Mouse (Mus musculus): ENCODE data around the gene Filip1. TPM values are rescaled to one million over a fixed set of nuclear protein-coding genes. Genes with fewer than 3 reads are reported as not detected.
A peak's percentile ranks its signal among the peaks of the same experiment; 100 is the strongest.

Gene Filip1
- polyA plus RNA-seq, 2 experiments: 0.29 to 0.37 TPM

GRCm38 (mm10) chr9:79792841-79793835, 219.5 kb downstream of the Filip1 start, which contains the start of gene Tmem30a:
Gene Tmem30a, minus strand, starts transcription at chr9:79793507.
- peak within 1 kb of the TSS; percentile 74 for H3K4me2 ChIP-seq (ENCODE audit: low read depth)
- no peaks in the 10 kb centered on the region for H3K36me3 ChIP-seq (replicated peaks; ENCODE audit: control insufficient read depth, insufficient read depth, low read depth)
- H3K27ac ChIP-seq: peak within 1 kb of the TSS; percentile 73
- WGBS (ENCODE audit: insufficient replicate concordance): under 1% methylated on average over 91 of the region's 91 CpGs
- TF ChIP-seq CTCF (IDR thresholded peaks at IDR 0.05; ENCODE audit: low read depth) (peak; percentile 5; the same call in 1 of the 2 replicates), EP300 (IDR thresholded peaks at IDR 0.05; ENCODE audit: low read depth) (no peak)
- H3K4me3 ChIP-seq (ENCODE audit: insufficient read depth in 1 of 2, low read depth in 2 of 2, low read length in 2 of 2): peak within 1 kb of the TSS; percentile 90 to 98
- peak within 1 kb of the TSS; percentile 92 for H3K9ac ChIP-seq (replicated peaks)
- no peaks in the 10 kb centered on the region for H3K27me3 ChIP-seq (ENCODE audit: control insufficient read depth, insufficient read depth, low read length)
- DNase-seq (ENCODE audit: low read depth in 3 of 3, low spot score in 3 of 3) (peak; percentile 84 to 88 (median 87)), ATAC-seq (ENCODE audit: insufficient read depth) (peak; percentile 95)
- H3K4me1 ChIP-seq (replicated peaks; ENCODE audit: control insufficient read depth in 2 of 2, insufficient read depth in 2 of 2, low read length in 1 of 2): peaks cover 4 to 6% of the 10 kb centered on the region in 2 experiments
- no peaks in the 10 kb centered on the region for H3K9me3 ChIP-seq (ENCODE audit: control insufficient read depth, low read length)

- H3K27me3 ChIP-seq (ENCODE audit: control insufficient read depth, insufficient read depth, low read length): no peaks in the 10 kb centered on the region
- DNase-seq (ENCODE audit: low read depth in 3 of 3, low spot score in 3 of 3) (no peak), ATAC-seq (ENCODE audit: insufficient read depth) (no peak)
- H3K36me3 ChIP-seq (replicated peaks; ENCODE audit: control insufficient read depth, insufficient read depth, low read depth): no peaks in the 10 kb centered on the region
- WGBS (ENCODE audit: insufficient replicate concordance): 56% methylated on average over 2 of the region's 2 CpGs
- H3K27ac ChIP-seq: no peak overlapping the region
- TF ChIP-seq CTCF (IDR thresholded peaks at IDR 0.05; ENCODE audit: low read depth) (no peak), EP300 (IDR thresholded peaks at IDR 0.05; ENCODE audit: low read depth) (no peak)
- no peaks in the 10 kb centered on the region for H3K9me3 ChIP-seq (ENCODE audit: control insufficient read depth, low read length)
- H3K4me2 ChIP-seq (ENCODE audit: low read depth): no peak overlapping the region
- H3K4me1 ChIP-seq (replicated peaks; ENCODE audit: control insufficient read depth in 2 of 2, insufficient read depth in 2 of 2, low read length in 1 of 2): peaks cover 0 to 2% of the 10 kb centered on the region in 2 experiments; a peak in 2 of 4 replicates
- H3K4me3 ChIP-seq (ENCODE audit: insufficient read depth in 1 of 2, low read depth in 2 of 2, low read length in 2 of 2): no peak overlapping the region
- no peak overlapping the region for H3K9ac ChIP-seq (replicated peaks)
These were observed 226.9 kb downstream of the Filip1 start for GRCm38 (mm10) chr9:79785794-79786085.

GRCm38 (mm10) chr9:79784934-79785793, 227.5 kb downstream of the Filip1 start:
- no peak for ATAC-seq (ENCODE audit: insufficient read depth)
- no peaks in the 10 kb centered on the region for H3K27me3 ChIP-seq (ENCODE audit: control insufficient read depth, insufficient read depth, low read length)
- no peaks in the 10 kb centered on the region for H3K9me3 ChIP-seq (ENCODE audit: control insufficient read depth, low read length)
- 74% methylated on average over 2 of the region's 2 CpGs for WGBS (ENCODE audit: insufficient replicate concordance)
- H3K27ac ChIP-seq: no peak overlapping the region
- no peaks in the 10 kb centered on the region for H3K36me3 ChIP-seq (replicated peaks; ENCODE audit: control insufficient read depth, insufficient read depth, low read depth)
- TF ChIP-seq EP300 (IDR thresholded peaks at IDR 0.05; ENCODE audit: low read depth) (no peak), CTCF (IDR thresholded peaks at IDR 0.05; ENCODE audit: low read depth) (no peak)
- H3K4me1 ChIP-seq (replicated peaks; ENCODE audit: control insufficient read depth in 2 of 2, insufficient read depth in 2 of 2, low read length in 1 of 2): peaks cover 0 to 1% of the 10 kb centered on the region in 2 experiments; a peak in 2 of 4 replicates
- H3K9ac ChIP-seq (replicated peaks): no peak overlapping the region
- H3K4me3 ChIP-seq (ENCODE audit: insufficient read depth in 1 of 2, low read depth in 2 of 2, low read length in 2 of 2): no peak overlapping the region
- H3K4me2 ChIP-seq (ENCODE audit: low read depth): no peak overlapping the region
- DNase-seq (ENCODE audit: low read depth in 3 of 3, low spot score in 3 of 3): no peak

- H3K4me2 ChIP-seq (ENCODE audit: low read depth): no peak overlapping the region
- H3K9me3 ChIP-seq (ENCODE audit: control insufficient read depth, low read length): no peaks in the 10 kb centered on the region
- H3K27ac ChIP-seq: no peak overlapping the region
- ATAC-seq (ENCODE audit: insufficient read depth) (no peak), DNase-seq (ENCODE audit: low read depth in 3 of 3, low spot score in 3 of 3) (no peak)
- 67% methylated on average over 3 of the region's 3 CpGs for WGBS (ENCODE audit: insufficient replicate concordance)
- no peak overlapping the region for H3K4me3 ChIP-seq (ENCODE audit: insufficient read depth in 1 of 2, low read depth in 2 of 2, low read length in 2 of 2)
- H3K36me3 ChIP-seq (replicated peaks; ENCODE audit: control insufficient read depth, insufficient read depth, low read depth): no peaks in the 10 kb centered on the region
- no peaks in the 10 kb centered on the region; a peak in 1 of 4 replicates for H3K4me1 ChIP-seq (replicated peaks; ENCODE audit: control insufficient read depth in 2 of 2, insufficient read depth in 2 of 2, low read length in 1 of 2)
- no peak overlapping the region for H3K9ac ChIP-seq (replicated peaks)
- H3K27me3 ChIP-seq (ENCODE audit: control insufficient read depth, insufficient read depth, low read length): no peaks in the 10 kb centered on the region
- TF ChIP-seq CTCF (IDR thresholded peaks at IDR 0.05; ENCODE audit: low read depth): no peak
- TF ChIP-seq EP300 (IDR thresholded peaks at IDR 0.05; ENCODE audit: low read depth): no peak
These were observed 228.2 kb downstream of the Filip1 start for GRCm38 (mm10) chr9:79784439-79784838.
